Mouse (Mus musculus): ENCODE measurements at regions not wholly inside any gene's neighbourhood (a gene's known extent, or its start where the extent isn't known, plus 50 kb on each side); places are given as distances from the start of the nearest gene placed in this dataset.
A peak's percentile ranks its signal among the peaks of the same experiment; 100 is the strongest.

DNA sequence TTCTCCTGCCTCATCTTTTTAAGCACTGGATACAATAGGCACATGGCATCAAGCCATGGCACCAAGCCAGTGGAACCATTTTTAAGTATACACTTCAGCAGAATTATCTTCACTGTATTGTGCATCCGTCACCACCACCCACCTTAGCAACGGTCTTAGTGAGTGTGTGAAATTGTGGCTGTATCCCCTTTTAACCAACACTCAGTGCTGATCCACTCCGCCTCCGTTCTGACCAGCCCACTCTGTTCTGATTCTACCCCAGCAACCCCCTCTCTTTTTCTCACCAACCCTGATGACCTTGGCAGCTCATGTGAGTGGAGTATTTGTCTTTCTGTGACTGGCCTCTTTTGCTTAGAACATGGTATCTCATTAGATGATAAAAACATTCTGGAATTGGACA lies 662.2 kb downstream of the Zfp706 start:
- no peak for DNase-seq

DNA sequence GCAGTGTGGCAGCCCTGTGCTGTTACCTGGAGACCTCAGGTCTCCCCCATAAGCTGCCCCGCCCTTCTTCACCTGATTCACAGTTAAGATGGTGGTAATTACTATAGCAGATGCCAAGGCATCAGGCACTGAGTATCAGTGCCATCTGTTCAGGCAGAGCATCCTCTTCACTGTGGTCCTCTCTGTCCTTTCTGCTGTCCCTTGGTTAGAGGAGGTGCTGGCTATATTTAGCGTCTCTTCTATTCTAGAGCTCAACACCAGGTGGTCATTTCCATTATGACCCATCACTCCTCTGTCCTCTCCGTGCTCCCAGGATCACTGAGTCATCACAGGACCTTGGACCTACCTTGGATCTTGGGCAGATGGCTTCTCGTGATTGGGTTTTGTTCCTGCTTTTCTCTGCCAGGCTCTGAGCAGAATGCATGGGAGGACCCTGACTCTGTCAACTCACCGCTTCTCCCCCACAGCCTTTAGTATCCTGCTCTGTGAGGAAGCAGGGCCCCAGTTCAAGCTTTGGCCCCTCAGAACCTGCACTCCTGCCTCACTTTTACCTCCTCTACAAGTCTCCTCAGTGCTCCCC lies 667.5 kb downstream of the Zfp706 start:
- peak; percentile 85 for DNase-seq

DNA sequence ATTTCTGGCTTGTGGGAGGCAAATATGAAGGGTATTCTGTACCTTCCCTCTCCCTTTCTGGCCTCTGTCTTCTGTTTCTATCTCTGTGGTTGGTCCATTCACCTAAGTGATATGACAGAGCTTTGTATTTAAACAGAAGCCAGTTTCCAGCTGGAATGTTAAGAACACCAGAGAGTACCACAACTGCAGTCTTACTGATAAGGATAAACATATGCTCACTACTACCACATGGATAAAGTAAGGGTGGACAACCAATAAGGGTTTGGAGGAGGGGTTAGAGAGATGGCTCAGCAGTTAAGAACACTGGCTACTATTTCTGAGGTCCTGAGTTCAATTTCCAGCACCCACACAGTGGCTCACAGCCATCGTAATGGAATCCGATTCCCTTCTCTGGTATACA lies 668.8 kb downstream of the Zfp706 start:
- no peak for DNase-seq

DNA sequence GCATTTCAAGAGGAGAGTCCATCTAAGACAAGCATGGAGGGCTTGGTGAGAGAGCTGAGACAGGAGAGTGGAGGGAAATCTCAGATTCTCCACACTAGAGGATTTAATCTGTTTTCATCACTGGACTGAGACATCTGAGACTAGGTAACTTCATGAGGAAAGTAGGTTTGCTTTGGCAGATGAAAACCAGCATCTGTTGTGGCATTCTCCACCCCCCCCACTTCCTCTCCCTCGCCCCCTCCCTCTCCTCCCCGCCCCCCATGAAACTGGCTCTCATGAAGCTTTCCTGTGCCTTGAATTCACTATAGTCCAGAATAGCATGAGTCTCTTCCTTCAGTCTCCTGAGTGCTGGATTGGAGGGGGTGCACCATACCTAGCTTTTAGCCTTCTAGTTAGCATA lies 670.7 kb downstream of the Zfp706 start:
- no peak for DNase-seq

DNA sequence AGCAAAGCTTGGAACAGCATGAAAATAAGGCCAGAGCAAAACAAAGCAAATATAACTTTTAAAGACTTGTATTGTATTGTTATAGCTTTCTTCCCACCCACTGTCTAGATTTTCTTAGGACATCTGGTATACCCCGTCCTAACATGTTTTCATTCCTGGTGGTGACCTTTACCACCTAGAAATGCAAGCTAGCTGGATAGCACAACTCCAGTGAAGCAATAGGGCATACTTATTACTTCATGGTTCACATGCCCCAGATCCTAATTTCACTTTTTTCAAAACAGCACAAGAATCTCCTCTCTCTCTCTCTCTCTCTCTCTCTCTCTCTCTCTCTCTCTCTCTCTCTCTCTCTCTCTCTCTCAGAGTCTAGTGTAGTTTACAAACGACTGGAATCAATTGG lies 672.5 kb downstream of the Zfp706 start:
- DNase-seq, result no peak

DNA sequence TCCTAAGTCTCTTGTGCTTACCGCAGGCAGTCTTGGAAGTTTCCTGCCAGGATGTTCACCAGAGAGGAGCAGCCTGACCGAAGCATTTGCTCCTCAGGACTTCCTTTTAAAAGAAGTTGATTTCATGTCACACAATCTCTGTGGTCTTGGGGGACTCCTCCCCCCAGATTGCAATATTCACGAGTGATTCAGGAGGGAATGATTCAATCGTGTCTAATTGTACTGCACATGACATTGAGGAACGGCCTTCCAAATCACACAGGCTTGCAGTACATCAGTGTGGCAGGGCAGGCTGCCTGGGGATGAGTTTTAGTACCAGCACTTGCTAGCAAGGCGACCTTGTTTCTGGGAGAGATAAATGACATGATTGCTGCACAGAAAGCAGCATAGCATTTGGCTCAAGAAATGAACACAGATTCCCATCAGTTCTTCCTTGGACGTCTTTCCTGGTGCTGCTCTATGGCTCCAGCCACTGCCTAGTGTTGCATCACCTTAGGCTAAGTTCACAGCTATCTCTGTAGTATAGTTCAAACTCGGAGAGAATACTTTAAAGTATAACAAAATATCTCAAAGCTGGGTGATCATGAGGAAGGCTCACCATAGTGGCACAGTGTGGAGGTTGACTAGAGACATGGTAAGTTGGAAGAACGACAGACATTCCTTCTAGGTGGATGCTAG lies 673.0 kb downstream of the Zfp706 start:
- no peak for DNase-seq

DNA sequence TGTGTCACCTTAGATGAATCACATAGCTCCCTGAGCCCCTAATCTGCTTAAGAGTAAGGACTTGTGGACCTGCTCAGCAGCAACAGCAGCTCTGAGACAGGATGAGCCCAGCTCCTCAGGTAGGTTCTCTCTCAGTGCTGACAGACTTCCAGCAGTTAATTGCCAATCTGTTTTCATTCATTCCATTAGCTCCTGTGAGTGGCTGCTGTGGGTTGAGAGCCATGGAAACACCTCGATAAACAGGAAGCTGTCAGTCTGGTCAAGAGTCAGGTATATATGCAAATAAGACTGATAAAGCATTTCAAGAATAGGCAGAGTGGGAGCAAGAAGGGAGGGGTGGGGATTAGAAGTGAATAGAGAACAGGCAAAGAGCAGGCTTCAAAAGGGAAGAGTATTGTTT lies 673.7 kb downstream of the Zfp706 start:
- peak; percentile 27 for DNase-seq

DNA sequence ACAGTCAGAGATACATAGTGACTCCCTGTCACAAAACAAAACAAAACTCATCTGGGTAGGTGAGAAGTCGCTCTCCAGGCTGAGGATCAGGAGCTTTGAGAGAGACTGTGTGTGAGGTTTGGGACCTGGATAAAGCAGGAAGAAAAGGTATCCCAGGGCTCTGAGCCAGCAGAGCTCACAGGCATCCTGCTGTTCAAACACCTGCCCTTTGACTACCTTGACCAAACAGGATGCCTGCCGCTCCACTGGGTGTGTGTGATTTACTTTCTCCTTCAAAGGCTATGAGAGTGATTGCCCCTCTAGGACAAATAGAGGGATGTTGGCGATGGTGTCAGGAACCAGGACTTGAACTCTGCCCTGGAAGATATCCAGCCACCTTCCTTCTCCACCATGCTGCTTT lies 674.3 kb downstream of the Zfp706 start:
- peak; percentile 74 for DNase-seq

Measured in cerebellum, adult 9-11 months (tissue).